Mouse (Mus musculus) left cerebral cortex, postnatal 14 days (tissue): ENCODE results near the gene 1600015I10Rik. TPM values are rescaled to one million over a fixed set of nuclear protein-coding genes. Genes with fewer than 3 reads are reported as not detected.
"Not testable (repeated sequence)": the region's sequence is repeated elsewhere in the genome, so short reads cannot be mapped to it uniquely, and the experiment has no call there.

ENCODE experiments used
- DNase-seq, 2 experiments: peaks; one replicate each; pipeline ENCODE4 v3.0.0; 2021 to 2022; ENCODE audit warnings: low spot score in 2 of 2, mixed read lengths in 1 of 2
- intact Hi-C: fragments of 180-260 bp; cut with DNase I; formaldehyde crosslinking; loops from one replicate; pipeline ENCODE4 v1.15.1; 2025
- long read RNA-seq, 2 experiments: library from polyadenylated mRNA; stranded (forward); transcript quantifications; one replicate each; pipeline ENCODE4 v2.0.0; 2021
- total RNA-seq, 2 experiments: library from RNA; stranded (reverse); gene quantifications; 2 replicates each; pipeline ENCODE4 v1.2.3; 2021

1600015I10Rik gene
- not detected for total RNA-seq
- long read RNA-seq, experiment 1: 0 reads
- long read RNA-seq, experiment 2: 0 reads

DNA sequence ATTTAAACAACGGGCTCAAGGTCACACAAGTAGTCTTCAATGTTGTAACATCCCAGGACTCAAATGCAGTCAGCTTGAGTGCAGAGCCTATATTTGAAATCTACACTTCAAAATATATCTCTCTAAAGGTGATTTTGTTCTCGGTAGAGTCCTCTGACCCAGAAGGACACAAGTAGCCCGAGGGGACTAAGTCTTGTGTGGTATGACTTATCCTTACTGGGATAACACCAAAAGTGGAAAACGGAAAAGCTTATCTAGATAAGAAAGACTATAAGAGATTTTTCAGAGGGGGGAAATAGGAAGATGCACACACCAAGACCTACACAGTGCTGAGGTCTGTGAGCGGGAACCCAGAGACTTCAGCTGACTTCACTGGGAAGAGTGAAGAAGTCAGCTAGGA is at the start of gene 1600015I10Rik:
TSS of gene 1600015I10Rik (plus strand) at position 301 of the 400 bp plus-strand sequence.
- intact Hi-C loops: no loop called here
- no peak for DNase-seq

GRCm38 (mm10) chr6:48894203-48894602 is 35.5 kb upstream of the 1600015I10Rik start:
- no peak for DNase-seq
- intact Hi-C loops: no loop called here

GRCm38 (mm10) chr6:48894938-48895818 is 34.5 kb upstream of the 1600015I10Rik start:
- no peak for DNase-seq
- intact Hi-C loops: no loop called here

DNA sequence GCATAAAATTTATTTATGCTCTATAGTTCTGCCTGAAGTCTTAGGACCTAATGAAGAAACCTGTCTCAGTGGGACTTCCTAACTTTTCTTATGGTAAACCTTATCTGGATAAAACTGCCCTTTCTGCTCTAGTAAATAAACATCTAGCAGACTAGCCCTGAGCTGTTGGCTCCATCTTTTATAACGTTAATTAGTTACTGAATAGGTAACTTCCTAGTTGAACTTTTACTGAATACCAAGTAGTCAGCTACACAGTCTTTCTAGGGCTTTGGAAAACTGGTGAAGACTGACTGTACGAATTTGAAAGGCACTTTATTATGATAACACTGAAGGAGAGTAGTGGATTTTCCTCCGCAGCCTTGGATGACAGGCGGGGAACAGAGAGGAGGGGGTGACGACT is 33.8 kb upstream of the 1600015I10Rik start:
- DNase-seq: no peak
- intact Hi-C loops: no loop called here

- no peak for DNase-seq
- intact Hi-C loops: no loop called here
Measured at GRCm38 (mm10) chr6:48896956-48897355, 32.7 kb upstream of the 1600015I10Rik start.

DNA sequence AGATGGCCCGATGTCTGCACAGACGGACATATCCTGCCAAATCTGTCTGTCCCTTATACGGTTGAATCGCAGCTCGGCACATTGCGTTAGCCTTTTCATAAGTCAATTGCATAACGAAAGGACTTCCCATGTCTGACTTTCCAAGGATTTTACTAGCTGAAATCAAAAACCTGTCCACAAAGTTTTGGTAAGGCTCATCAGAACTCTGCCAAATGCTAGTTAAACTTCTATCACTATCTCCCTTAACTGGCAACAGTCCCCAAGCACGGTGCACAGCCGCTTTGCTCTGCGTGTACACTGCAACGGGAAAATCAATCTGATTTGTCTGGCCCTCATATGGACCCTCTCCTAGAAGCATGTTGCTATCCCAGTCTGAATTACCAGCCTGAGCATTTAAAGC is 28.4 kb upstream of the 1600015I10Rik start:
- intact Hi-C loops, DNase-seq: not testable (repeated sequence)

GRCm38 (mm10) chr6:48902511-48903406 is 26.9 kb upstream of the 1600015I10Rik start:
- DNase-seq: no peak
- intact Hi-C loops: no loop called here

- no peak for DNase-seq
- intact Hi-C loops: no loop called here
Measured at GRCm38 (mm10) chr6:48903437-48903836, 26.3 kb upstream of the 1600015I10Rik start.

DNA sequence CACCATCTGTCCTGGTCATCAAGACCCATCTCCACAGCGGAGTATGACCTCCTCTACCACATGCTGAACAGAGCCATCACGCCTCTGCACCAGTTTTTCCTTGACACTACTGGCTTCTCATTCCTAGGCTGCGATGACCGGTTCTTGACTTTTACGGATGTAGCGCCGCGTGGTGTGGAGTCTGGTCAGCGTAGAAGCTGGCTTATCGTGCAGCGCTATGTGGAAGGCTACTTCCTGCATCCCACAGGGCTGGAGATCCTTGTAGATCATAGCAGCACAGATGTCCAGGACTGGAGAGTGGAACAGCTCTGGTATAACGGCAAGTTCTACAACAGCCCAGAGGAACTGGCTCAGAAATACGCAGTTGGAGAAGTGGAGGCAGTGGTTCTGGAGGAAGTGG is 24.1 kb upstream of the 1600015I10Rik start:
- intact Hi-C loops: no loop called here
- no peak for DNase-seq

DNA sequence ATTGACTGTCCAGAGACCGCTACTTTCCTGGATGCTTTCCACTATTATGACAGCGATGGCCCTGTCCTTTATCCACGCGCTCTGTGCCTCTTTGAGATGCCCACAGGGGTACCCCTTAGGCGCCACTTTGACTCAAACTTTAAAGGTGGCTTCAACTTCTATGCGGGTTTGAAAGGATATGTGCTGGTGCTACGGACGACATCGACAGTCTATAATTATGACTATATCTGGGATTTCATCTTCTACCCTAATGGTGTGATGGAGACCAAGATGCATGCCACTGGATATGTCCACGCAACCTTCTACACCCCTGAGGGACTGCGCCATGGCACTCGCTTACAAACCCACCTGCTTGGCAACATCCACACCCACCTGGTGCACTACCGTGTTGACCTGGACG is 23.3 kb upstream of the 1600015I10Rik start:
- intact Hi-C loops: no loop called here
- no peak for DNase-seq

DNA sequence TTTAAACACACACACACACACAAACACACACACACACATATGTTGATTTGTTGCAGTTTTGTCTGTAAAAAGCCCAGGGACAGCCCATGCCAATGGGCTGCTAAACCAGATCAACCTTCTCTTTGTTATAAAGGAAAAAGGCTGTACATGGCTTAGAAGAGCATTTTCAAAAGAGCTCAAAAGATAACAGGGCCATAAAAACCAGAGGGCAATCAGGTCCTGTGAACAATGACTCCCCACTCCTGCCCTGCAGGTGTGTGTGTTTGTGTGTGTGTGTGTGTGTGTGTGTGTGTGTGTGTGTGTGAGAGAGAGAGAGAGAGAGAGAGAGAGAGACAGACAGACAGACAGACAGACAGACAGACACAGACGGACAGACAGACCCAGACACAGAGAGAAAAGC is 20.5 kb upstream of the 1600015I10Rik start:
- no peak for DNase-seq
- intact Hi-C loops: no loop called here

DNA sequence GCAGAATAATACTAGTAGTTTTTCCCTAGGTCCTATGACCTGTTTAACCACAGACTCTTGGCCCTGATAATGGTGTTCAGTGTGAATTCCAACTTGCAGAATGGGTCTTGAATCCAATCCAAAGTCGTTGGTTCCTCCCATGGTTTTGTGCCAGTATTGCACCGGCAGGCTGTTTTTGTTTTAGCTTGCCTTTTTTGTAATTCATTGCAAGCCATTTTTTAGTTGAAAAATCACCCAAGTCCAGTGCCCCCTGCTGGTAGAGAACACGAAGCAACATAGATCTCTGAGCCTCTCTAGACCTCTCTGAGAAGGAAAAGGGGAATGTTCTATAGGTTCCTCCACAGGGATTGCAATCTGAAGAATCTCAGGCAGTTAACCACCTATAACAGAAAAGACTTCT is 17.7 kb upstream of the 1600015I10Rik start:
- intact Hi-C loops: no loop called here
- DNase-seq: peak in 1 of 2 experiments; percentile 15

- intact Hi-C loops: no loop called here
- DNase-seq: no peak
Measured at GRCm38 (mm10) chr6:48913587-48913986, 16.1 kb upstream of the 1600015I10Rik start.

DNA sequence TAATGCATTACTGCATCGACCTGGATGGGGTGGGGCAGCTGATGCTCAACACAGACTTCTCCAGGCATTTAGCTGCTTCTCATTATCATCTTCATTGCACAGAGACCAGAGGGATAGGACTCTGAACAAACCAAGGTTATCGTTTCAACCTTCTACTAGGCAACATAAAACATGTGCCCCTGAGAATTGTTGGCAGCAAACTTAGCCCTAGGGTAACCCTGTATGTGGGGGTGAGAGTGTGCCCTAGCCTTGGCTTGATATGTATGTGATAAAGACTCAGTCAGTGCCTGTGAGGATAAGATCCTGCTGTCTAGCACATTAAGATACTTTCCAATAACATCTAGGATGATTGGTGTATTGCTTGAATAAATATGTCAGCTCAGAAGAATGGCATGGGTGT is 19.9 kb downstream of the 1600015I10Rik start:
- no peak for DNase-seq
- intact Hi-C loops: no loop called here

- no peak for DNase-seq
Measured at GRCm38 (mm10) chr6:48950676-48951075, 21.0 kb downstream of the 1600015I10Rik start.

DNA sequence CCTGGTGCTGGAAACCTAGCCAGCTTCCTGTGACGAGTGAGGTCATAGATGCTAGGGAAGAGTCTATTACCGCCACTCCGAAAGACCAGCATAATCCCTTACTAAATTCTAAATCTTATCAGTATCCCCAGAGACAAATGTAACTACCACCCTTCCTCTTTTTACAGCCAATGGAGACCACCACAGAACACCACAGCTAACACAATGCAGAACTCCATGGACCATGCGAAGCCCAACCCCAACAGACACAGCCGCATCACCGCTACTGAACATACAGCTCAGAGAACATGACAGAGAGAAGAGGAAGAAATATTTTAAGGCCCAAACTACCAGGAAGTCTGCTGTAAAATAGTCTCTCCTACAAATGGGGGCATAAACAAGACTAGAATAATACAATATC is 21.9 kb downstream of the 1600015I10Rik start:
- intact Hi-C loops: no loop called here
- DNase-seq: no peak

More at GRCm38 (mm10) chr6:48950676-48951075, 21.0 kb downstream of the 1600015I10Rik start:
- intact Hi-C loops: no loop called here

GRCm38 (mm10) chr6:48953220-48953619 is 23.5 kb downstream of the 1600015I10Rik start:
- intact Hi-C loops: no loop called here
- no peak for DNase-seq

GRCm38 (mm10) chr6:48954211-48954610 is 24.5 kb downstream of the 1600015I10Rik start:
- no peak for DNase-seq
- intact Hi-C loops: no loop called here

- intact Hi-C loops: loop anchor here (5.0 kb wide), 3 partner anchors 93 to 308 kb away; partner anchors contain the start of gene Gimap8
- DNase-seq: peak; percentile 60 to 67
Measured at GRCm38 (mm10) chr6:48954946-48955345, 25.3 kb downstream of the 1600015I10Rik start.

- intact Hi-C loops: loop anchor here (5.0 kb wide), 3 partner anchors 94 to 309 kb away; partner anchors contain the start of gene Gimap8
- no peak for DNase-seq
Measured at GRCm38 (mm10) chr6:48956785-48957184, 27.1 kb downstream of the 1600015I10Rik start.
